Mouse (Mus musculus): ENCODE measurements around the gene Dek.

The Dek gene

GRCm38 (mm10) chr13:47105711-47106579, at the start of gene Dek:
Gene Dek, minus strand, starts transcription at chr13:47106201.
- DNase-seq (ENCODE audit: low spot score) = peak; percentile 56

GRCm38 (mm10) chr13:47154866-47155265, 48.9 kb upstream of the Dek start:
- no peak for DNase-seq (ENCODE audit: low spot score)

GRCm38 (mm10) chr13:47153206-47153605, 47.2 kb upstream of the Dek start:
- DNase-seq (ENCODE audit: low spot score) = no peak

DNA sequence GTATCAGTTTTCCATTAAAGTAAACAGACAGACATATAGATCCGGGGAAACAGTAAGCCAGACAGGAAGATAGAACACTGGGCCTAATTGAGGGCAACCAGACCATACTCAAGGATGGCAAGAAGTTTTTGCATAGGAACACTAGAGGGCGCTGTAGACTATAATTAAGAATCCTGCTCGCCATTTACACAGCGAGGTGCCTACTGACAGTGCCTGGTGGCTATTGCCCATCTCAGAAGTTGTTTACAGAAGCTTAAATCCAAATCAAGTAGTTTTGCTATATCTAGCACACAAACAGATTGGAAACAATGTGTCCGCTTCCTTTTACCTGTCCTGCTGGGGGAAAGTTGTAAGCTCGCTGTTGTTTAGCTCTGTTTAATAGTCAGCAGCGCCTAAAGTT, 46.4 kb upstream of the Dek start:
- DNase-seq (ENCODE audit: low spot score) = no peak

- no peak for DNase-seq (ENCODE audit: low spot score)
Measured at GRCm38 (mm10) chr13:47151060-47151459, 45.1 kb upstream of the Dek start.

GRCm38 (mm10) chr13:47149993-47150392, 44.0 kb upstream of the Dek start:
- DNase-seq (ENCODE audit: low spot score) = no peak

GRCm38 (mm10) chr13:47148573-47148972, 42.6 kb upstream of the Dek start:
- peak; percentile 79 for DNase-seq (ENCODE audit: low spot score)

GRCm38 (mm10) chr13:47146388-47146787, 40.4 kb upstream of the Dek start:
- DNase-seq (ENCODE audit: low spot score) = no peak

DNA sequence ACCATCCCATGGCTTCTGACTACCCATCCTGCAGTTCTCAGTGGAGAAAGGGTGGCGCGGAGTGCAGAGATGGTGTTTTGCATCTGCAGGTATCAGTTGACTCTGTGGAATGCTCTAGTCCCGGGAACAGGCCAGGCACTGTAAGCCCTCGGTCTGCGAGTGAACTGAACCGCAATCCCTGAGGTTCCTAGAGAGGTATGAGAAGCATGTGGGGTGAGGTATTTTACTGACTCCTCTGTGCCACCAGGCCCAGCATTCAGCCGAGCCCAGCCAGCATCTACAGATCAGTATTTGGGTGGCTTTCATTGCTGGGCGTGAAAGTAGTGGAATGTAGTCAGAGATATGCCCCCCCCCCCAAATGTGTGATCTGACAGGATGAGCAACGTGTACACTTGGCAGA, 39.9 kb upstream of the Dek start:
- DNase-seq (ENCODE audit: low spot score) = no peak

DNA sequence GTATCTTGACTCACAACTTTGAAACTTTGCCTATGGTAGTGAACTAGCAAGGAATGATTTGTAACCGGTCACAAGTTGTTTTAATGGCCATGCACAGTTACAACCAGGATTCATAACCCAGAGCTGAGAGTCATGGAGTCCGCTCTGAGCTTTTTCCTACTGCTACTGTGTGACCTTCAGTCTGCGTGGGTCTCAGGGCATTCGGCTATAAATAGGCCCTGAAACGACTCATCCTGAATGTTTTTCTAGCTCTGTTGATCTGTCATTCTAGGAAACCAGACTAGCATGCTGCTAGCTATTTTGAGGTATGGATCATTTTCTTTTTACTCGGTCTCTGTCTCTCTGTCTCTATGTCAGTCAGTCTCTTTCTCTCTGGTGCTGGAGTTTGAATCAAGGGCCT, 36.8 kb upstream of the Dek start:
- DNase-seq (ENCODE audit: low spot score) = no peak

GRCm38 (mm10) chr13:47135741-47136140, 29.7 kb upstream of the Dek start:
- DNase-seq (ENCODE audit: low spot score) = no peak

DNA sequence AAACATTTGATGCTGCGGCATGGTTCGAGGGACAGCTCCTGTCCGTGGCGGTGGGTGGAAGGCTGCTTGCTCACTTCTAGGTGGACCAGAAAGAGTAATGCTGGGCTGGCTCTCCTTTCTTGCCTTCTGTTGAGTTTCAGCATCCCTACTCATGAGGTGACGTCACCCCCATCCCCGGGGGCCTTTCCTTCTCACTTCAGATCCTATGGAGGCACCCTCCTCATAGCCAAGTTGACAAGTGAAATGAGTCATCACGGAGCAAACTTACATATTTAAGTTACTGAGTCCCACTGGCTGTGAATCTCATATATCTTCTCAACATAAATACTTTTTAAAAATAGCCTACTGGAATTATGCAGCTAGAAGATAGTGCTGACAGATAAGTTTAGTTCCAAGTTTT, 28.8 kb upstream of the Dek start:
- DNase-seq (ENCODE audit: low spot score) = peak; percentile 34

DNA sequence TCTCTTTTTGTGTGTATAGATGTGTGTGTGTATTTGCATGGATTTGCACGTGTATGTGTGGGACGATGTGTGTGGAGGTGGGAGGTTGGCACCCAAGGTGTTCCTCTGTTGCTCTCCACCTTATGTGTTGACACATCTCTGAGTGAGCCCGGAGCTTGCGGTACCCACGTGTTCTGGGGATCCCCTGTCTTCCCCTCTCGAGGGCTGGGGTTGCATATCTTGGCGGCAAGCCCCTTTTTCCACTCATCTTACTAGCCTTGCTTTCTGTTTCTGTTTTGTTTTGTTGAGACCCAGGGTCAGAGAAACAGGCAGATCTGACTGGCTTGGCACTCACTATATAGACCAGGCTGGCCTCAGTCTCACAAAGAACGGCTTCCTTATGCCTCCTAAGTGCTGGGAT, 27.1 kb upstream of the Dek start:
- DNase-seq (ENCODE audit: low spot score) = no peak

DNA sequence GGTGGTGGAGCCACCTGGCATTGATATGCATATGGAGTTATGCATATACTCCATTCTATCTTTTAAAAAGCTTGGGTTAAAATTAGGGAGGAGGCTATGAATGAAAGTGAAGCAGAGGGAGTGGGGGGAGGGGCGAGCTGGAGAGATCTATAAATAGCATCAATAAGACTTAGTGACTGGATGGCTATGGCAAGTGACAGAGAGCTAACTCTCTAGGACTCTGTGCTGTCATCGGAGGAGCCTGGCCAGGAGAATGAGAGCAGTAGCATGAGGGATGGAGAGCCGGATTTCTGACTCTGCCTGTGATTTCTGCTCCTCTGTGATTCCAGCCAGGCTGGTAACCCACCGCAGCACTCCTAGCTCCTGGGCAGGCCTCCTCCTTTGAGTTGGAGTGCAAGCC, 23.1 kb upstream of the Dek start:
- no peak for DNase-seq (ENCODE audit: low spot score)

- no peak for DNase-seq (ENCODE audit: low spot score)
Measured at GRCm38 (mm10) chr13:47125595-47125994, 19.6 kb upstream of the Dek start.

GRCm38 (mm10) chr13:47124986-47125385, 19.0 kb upstream of the Dek start:
- no peak for DNase-seq (ENCODE audit: low spot score)

DNA sequence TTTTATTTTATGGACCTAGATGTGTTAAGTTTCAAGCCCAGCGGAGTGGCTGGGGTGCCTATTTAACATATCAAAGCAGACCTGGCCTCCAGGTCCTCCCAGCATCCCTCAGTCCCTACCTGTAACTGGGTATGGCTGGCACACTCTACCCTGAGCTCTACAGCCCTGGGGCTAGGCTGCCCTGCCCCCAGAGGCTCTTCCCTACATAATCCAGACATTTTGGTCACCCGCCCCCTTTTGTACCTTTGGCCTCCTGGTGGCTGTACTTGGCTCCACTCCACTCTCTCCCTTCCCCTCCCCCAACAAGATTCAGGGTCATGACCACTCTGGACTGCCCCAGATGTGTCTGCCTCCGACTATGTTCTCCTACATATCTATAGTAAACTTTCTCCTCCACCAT, 18.4 kb upstream of the Dek start:
- no peak for DNase-seq (ENCODE audit: low spot score)

DNA sequence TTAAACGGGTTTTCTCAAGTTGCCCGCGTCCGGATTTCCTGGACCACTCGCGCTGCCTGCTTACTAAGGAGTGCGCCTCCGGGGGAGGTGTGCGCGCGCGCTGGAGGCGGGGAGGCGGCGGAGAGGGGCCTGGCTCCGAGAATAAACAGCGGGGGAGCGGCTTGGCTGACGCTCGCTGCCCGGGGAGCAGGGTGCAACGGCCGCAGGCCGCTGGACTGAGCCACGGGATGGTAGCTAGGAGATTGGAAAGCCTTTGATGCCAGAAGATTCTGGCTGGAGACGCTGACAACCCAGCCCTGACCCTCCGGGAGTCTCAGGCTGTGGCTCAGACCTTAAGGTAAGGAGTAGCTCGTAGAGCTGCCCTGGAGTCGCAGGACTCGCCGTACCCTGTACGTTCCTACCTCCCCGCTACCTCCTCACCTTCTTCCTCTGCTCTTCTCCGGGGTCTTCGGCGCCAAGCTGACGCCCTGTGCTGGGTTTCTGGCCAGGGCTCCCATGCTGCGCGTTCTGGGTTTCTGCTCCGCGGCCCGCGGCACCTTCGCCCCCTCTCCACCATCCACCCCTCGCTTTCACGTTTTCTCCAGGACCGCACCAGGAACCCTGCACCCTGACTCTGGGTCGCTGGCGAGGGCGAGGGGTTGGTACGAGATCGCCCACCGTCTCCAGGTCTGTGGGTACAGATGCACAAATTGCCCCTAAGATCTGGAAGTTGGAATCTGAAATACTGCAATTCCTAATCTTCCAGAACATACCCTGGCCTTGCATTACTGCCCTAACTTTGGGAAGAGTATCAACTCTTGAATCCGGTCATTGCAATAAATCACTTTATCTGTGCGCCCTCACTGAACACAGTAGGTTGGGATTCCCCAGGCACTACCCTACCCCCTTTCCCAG, 16.8 kb upstream of the Dek start, which contains the start of gene Rnf144b:
Gene Rnf144b, plus strand, starts transcription at position 120 of the 894 bp plus-strand sequence.
- DNase-seq (ENCODE audit: low spot score) = no peak

- DNase-seq (ENCODE audit: low spot score) = no peak
Measured at GRCm38 (mm10) chr13:47121333-47121889, 15.4 kb upstream of the Dek start.

GRCm38 (mm10) chr13:47116000-47116399, 10.0 kb upstream of the Dek start:
- DNase-seq (ENCODE audit: low spot score) = no peak

DNA sequence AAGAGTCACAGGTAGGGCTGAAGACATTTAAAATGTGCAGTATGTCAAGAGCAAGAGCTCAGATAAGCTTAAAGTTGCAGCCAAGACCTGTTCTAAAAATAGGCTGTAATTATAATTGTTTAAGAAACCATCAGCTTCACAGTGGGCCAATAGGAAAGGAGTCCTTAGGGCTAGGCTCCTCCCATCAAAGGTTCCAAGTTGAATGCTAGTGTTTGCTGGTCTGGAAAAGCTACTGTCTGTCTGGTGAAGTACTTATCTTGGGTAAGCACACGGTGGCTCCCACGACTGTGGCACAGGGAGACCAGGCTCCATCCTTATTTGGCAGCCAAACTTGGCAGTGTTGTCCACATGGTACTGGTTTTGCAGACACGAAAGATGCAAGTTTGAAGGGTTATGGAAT, 6.9 kb upstream of the Dek start:
- no peak for DNase-seq (ENCODE audit: low spot score)

DNA sequence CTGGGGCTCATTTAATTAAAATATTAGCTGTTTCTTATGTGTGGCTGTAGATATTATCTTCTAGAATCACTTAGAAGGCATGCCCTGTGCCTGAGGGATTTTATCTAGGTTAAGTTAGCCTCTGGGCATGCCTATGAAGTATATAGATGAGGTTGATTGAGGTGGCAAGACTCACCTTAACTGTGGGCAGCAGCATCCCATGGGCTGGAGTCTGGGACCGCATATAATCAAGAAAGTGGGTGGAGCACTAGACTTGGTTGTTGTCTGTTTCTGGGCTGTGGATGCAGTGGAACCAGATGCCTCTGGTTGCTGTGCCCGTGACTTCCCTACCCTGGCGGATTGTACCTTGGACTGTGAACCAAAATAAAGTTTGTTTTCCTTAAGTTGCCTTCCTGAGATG, 6.1 kb upstream of the Dek start:
- no peak for DNase-seq (ENCODE audit: low spot score)

GRCm38 (mm10) chr13:47111185-47111584, 5.2 kb upstream of the Dek start:
- no peak for DNase-seq (ENCODE audit: low spot score)
